Mouse (Mus musculus): ENCODE data around the gene Qrfp. TPM values are rescaled to one million over a fixed set of nuclear protein-coding genes. Genes with fewer than 3 reads are reported as not detected.

Gene Qrfp
- polyA plus RNA-seq, 1 experiment from 2014 or later, result 0.07 TPM

DNA sequence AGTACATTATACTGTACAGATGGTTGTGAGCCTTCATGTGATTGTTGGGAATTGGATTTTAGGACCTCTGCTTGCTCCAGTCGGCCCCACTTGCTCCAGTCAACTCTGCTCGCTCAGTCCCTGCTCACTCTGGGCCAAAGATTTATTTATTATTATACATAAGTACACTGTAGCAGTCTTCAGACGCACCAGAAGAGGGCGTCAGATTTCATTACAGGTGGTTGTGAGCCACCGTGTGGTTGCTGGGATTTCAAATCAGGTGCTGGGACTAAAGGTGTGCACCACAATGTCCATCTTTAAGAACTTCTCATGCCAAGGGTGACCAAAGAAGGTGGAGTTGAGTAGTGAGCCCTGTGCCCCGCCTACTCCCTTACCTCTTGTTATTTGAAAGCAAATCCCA lies 17.8 kb downstream of the Qrfp start:
- Histone ChIP-seq H3K4me1 (ENCODE audit: insufficient read depth) (no peaks in the 10 kb centered on the region), H3K27ac (ENCODE audit: low read depth) (no peak overlapping the region), H3K9me3 (ENCODE audit: low read length) (no peaks in the 10 kb centered on the region), H3K4me3 (ENCODE audit: low read depth, low read length) (no peak overlapping the region), H3K9ac (replicated peaks) (no peak overlapping the region), H3K36me3 (replicated peaks; ENCODE audit: insufficient read depth, low read length) (peaks cover 63% of the 10 kb centered on the region), H3K4me2 (ENCODE audit: low read depth, low read length) (no peak overlapping the region), H3K27me3 (ENCODE audit: insufficient read depth, low read length) (no peaks in the 10 kb centered on the region)
- 68% methylated on average over 6 of the region's 6 CpGs for WGBS (ENCODE audit: insufficient replicate concordance)
- DNase-seq (no peak), ATAC-seq (no peak)
- no peak for TF ChIP-seq EP300 (IDR thresholded peaks at IDR 0.05; ENCODE audit: low read depth)
- peak; percentile 36 for TF ChIP-seq CTCF (IDR thresholded peaks at IDR 0.05; ENCODE audit: low read depth)

DNA sequence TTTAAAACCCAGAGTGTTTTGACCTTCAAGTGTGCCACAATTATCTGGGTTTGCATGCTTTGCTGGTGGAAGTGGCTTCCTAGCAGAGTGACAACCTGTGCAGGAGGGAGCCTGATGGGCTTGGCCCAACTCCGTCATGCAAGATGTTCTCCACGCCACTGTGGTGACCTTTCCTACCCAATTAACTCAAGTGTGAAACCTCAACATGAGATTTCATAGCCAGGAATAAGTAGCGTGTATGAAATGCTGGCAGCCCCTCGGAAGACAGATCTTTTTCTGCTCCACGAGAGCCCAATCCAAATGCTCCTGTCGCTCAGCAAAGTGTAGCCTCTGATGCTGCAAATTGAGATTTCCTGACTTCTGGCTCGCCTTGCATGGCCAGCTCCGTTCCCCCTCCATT lies 19.1 kb downstream of the Qrfp start:
- no peak for TF ChIP-seq EP300 (IDR thresholded peaks at IDR 0.05; ENCODE audit: low read depth)
- TF ChIP-seq CTCF (IDR thresholded peaks at IDR 0.05; ENCODE audit: low read depth), result no peak
- no peaks in the 10 kb centered on the region for H3K4me1 ChIP-seq (ENCODE audit: insufficient read depth)
- no peak overlapping the region for H3K9ac ChIP-seq (replicated peaks)
- no peak overlapping the region for H3K4me3 ChIP-seq (ENCODE audit: low read depth, low read length)
- DNase-seq (no peak), ATAC-seq (no peak)
- peaks cover 57% of the 10 kb centered on the region for H3K36me3 ChIP-seq (replicated peaks; ENCODE audit: insufficient read depth, low read length)
- no peak overlapping the region for H3K4me2 ChIP-seq (ENCODE audit: low read depth, low read length)
- H3K27ac ChIP-seq (ENCODE audit: low read depth), result no peak overlapping the region
- WGBS (ENCODE audit: insufficient replicate concordance), result 82% methylated on average over 8 of the region's 8 CpGs
- no peaks in the 10 kb centered on the region for H3K9me3 ChIP-seq (ENCODE audit: low read length)
- H3K27me3 ChIP-seq (ENCODE audit: insufficient read depth, low read length), result no peaks in the 10 kb centered on the region

DNA sequence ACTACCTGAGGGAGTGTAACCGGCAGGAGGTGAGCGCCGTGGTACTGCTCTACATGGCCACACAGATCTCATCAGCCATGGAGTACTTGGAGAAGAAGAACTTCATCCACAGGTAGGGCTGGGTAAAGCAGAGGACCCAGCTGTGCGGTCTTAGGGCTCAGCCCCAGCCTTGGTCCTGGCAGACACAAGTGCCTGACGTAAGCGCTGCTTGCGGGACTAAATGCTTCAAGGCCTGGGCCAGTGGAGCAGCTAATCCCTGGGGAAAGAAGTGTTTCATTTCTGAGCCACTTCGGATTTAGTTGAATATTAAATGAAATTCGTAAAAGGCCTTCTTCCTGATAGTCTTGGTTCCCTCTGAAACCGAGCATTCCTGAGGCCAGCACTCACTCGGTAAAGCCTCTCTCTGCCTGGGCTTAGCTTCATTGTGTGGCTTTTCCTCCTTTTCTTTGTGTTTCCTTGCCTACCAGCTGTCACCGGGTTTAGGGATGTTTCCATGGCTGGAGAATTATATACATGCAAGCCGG lies 19.6 kb downstream of the Qrfp start:
- 86% methylated on average over 13 of the region's 13 CpGs for WGBS (ENCODE audit: insufficient replicate concordance)
- Histone ChIP-seq H3K9me3 (ENCODE audit: low read length) (no peaks in the 10 kb centered on the region), H3K27ac (ENCODE audit: low read depth) (no peak overlapping the region), H3K4me2 (ENCODE audit: low read depth, low read length) (no peak overlapping the region), H3K4me3 (ENCODE audit: low read depth, low read length) (no peak overlapping the region), H3K4me1 (ENCODE audit: insufficient read depth) (no peaks in the 10 kb centered on the region), H3K9ac (replicated peaks) (no peak overlapping the region), H3K27me3 (ENCODE audit: insufficient read depth, low read length) (no peaks in the 10 kb centered on the region), H3K36me3 (replicated peaks; ENCODE audit: insufficient read depth, low read length) (peaks cover 57% of the 10 kb centered on the region)
- DNase-seq, result no peak
- TF ChIP-seq EP300 (IDR thresholded peaks at IDR 0.05; ENCODE audit: low read depth), result no peak
- no peak for TF ChIP-seq CTCF (IDR thresholded peaks at IDR 0.05; ENCODE audit: low read depth)
- no peak for ATAC-seq

GRCm38 (mm10) chr2:31789215-31789614 lies 21.2 kb downstream of the Qrfp start:
- H3K9ac ChIP-seq (replicated peaks), result no peak overlapping the region
- no peaks in the 10 kb centered on the region for H3K27me3 ChIP-seq (ENCODE audit: insufficient read depth, low read length)
- no peaks in the 10 kb centered on the region for H3K4me1 ChIP-seq (ENCODE audit: insufficient read depth)
- H3K27ac ChIP-seq (ENCODE audit: low read depth), result no peak overlapping the region
- ATAC-seq, result no peak
- H3K9me3 ChIP-seq (ENCODE audit: low read length), result no peaks in the 10 kb centered on the region
- no peak for TF ChIP-seq EP300 (IDR thresholded peaks at IDR 0.05; ENCODE audit: low read depth)
- TF ChIP-seq CTCF (IDR thresholded peaks at IDR 0.05; ENCODE audit: low read depth), result no peak
- peaks cover 61% of the 10 kb centered on the region for H3K36me3 ChIP-seq (replicated peaks; ENCODE audit: insufficient read depth, low read length)
- DNase-seq, result no peak
- H3K4me2 ChIP-seq (ENCODE audit: low read depth, low read length), result no peak overlapping the region
- WGBS (ENCODE audit: insufficient replicate concordance), result 78% methylated on average over 2 of the region's 2 CpGs
- no peak overlapping the region for H3K4me3 ChIP-seq (ENCODE audit: low read depth, low read length)

GRCm38 (mm10) chr2:31788227-31788626 lies 22.2 kb downstream of the Qrfp start:
- peaks cover 63% of the 10 kb centered on the region for H3K36me3 ChIP-seq (replicated peaks; ENCODE audit: insufficient read depth, low read length)
- WGBS (ENCODE audit: insufficient replicate concordance), result 78% methylated on average over 3 of the region's 3 CpGs
- TF ChIP-seq EP300 (IDR thresholded peaks at IDR 0.05; ENCODE audit: low read depth) (no peak), CTCF (IDR thresholded peaks at IDR 0.05; ENCODE audit: low read depth) (0 out of 2 replicates have a peak, but pooled peaks have one; percentile 25)
- no peaks in the 10 kb centered on the region for H3K4me1 ChIP-seq (ENCODE audit: insufficient read depth)
- H3K4me3 ChIP-seq (ENCODE audit: low read depth, low read length), result no peak overlapping the region
- no peak overlapping the region for H3K4me2 ChIP-seq (ENCODE audit: low read depth, low read length)
- H3K9ac ChIP-seq (replicated peaks), result no peak overlapping the region
- H3K9me3 ChIP-seq (ENCODE audit: low read length), result no peaks in the 10 kb centered on the region
- ATAC-seq, result no peak
- DNase-seq, result no peak
- H3K27me3 ChIP-seq (ENCODE audit: insufficient read depth, low read length), result no peaks in the 10 kb centered on the region
- H3K27ac ChIP-seq (ENCODE audit: low read depth), result no peak overlapping the region

- 25% methylated on average over 7 of the region's 7 CpGs for WGBS (ENCODE audit: insufficient replicate concordance)
- H3K27me3 ChIP-seq (ENCODE audit: insufficient read depth, low read length), result no peaks in the 10 kb centered on the region
- no peak overlapping the region for H3K9ac ChIP-seq (replicated peaks)
- no peak overlapping the region for H3K4me3 ChIP-seq (ENCODE audit: low read depth, low read length)
- H3K4me2 ChIP-seq (ENCODE audit: low read depth, low read length), result no peak overlapping the region
- H3K4me1 ChIP-seq (ENCODE audit: insufficient read depth), result no peaks in the 10 kb centered on the region
- no peak overlapping the region for H3K27ac ChIP-seq (ENCODE audit: low read depth)
- ATAC-seq (no peak), DNase-seq (peak; percentile 83)
- TF ChIP-seq CTCF (IDR thresholded peaks at IDR 0.05; ENCODE audit: low read depth), result peak; percentile 92
- TF ChIP-seq EP300 (IDR thresholded peaks at IDR 0.05; ENCODE audit: low read depth), result no peak
- peaks cover 60% of the 10 kb centered on the region for H3K36me3 ChIP-seq (replicated peaks; ENCODE audit: insufficient read depth, low read length)
- H3K9me3 ChIP-seq (ENCODE audit: low read length), result no peaks in the 10 kb centered on the region
Measured at GRCm38 (mm10) chr2:31787029-31787428, 23.4 kb downstream of the Qrfp start.

DNA sequence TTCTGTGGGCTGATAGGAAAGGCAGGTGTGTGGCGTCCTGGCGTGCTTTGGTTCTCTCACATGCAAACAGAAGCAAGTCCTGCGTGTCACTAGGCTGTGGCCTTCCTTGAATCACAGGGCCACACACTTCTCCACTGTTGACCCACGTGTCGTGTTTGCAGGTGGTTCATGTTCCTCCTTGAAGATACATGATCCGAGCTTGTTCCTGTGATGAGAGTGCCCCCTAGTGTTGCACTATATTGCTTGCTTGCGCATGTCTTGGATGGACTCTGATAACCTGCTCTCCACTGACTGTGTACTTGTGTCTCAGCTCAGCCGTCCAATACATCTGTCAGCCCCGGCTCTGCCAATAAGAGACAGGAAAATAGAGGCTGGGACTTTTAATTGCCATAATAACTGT lies 25.3 kb downstream of the Qrfp start:
- Histone ChIP-seq H3K36me3 (replicated peaks; ENCODE audit: insufficient read depth, low read length) (peaks cover 57% of the 10 kb centered on the region), H3K4me1 (ENCODE audit: insufficient read depth) (no peaks in the 10 kb centered on the region), H3K4me3 (ENCODE audit: low read depth, low read length) (no peak overlapping the region), H3K9ac (replicated peaks) (no peak overlapping the region), H3K27ac (ENCODE audit: low read depth) (no peak overlapping the region), H3K9me3 (ENCODE audit: low read length) (no peaks in the 10 kb centered on the region), H3K27me3 (ENCODE audit: insufficient read depth, low read length) (no peaks in the 10 kb centered on the region), H3K4me2 (ENCODE audit: low read depth, low read length) (no peak overlapping the region)
- peak; percentile 53; the same call in 1 of the 2 replicates for ATAC-seq
- peak; percentile 68 for DNase-seq
- WGBS (ENCODE audit: insufficient replicate concordance), result 32% methylated on average over 9 of the region's 9 CpGs
- TF ChIP-seq EP300 (IDR thresholded peaks at IDR 0.05; ENCODE audit: low read depth), result no peak
- TF ChIP-seq CTCF (IDR thresholded peaks at IDR 0.05; ENCODE audit: low read depth), result peak; percentile 95

Data from liver, postnatal 0 days (tissue).